Mouse (Mus musculus): ENCODE results near the gene Cradd. TPM values are rescaled to one million over a fixed set of nuclear protein-coding genes. Genes with fewer than 3 reads are reported as not detected.

Gene Cradd
- polyA plus RNA-seq, 1 experiment from 2014 or later = 11.6 TPM

DNA sequence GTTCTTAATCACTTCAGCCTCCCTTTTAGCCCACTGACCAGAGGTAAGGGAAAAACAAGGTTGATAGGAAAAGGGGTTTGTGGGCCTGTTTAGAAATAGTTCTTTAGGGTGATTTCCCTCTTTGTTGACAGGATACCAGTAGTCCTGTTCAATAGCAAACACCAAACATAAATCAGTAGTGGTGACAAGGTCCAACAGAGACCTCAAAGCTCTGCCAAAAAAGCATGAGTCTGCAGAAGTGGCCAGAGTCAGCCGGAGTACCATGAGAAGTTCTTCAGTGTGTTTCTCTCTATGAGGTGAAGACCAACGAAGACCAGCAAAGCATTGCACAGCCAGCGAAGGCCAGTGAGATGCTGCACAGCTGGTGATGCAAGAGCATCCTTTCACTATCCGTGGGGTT is 16.7 kb upstream of the Cradd start:
- Histone ChIP-seq H3K9ac (no peak overlapping the region), H3K4me1 (replicated peaks; ENCODE audit: control insufficient read depth, insufficient read depth, low read length) (0 out of 2 replicates have a peak, but pooled peaks cover 3% of the 10 kb centered on the region), H3K9me3 (ENCODE audit: control insufficient read depth, low read length) (no peaks in the 10 kb centered on the region), H3K27ac (no peak overlapping the region), H3K27me3 (ENCODE audit: control insufficient read depth, insufficient read depth, low read length) (no peaks in the 10 kb centered on the region), H3K4me2 (replicated peaks) (no peak overlapping the region), H3K4me3 (replicated peaks; ENCODE audit: low read length) (no peak overlapping the region), H3K36me3 (replicated peaks; ENCODE audit: control insufficient read depth, insufficient read depth) (no peaks in the 10 kb centered on the region)
- DNase-seq (ENCODE audit: low spot score) (no peak), ATAC-seq (ENCODE audit: low FRiP score) (no peak)
- 89% methylated on average over 4 of the region's 4 CpGs for WGBS

DNA sequence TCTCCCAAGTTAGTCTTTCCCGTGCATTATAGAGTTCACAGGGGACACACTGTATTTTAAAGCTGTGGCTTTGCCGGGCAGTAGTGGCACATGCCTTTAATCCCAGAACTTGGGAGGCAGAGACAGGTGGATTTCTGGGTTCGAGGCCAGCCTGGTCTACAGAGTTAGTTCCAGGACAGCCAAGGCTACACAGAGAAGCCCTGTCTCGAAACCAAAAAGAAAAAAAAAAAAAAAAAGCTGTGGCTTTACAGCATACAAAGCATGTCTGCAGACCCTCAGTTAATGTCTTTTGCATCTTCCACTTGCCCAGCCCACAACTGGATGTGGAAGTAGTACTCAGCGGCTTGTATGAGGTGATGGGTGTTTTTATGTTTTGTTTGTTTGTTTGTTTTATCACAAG is 13.7 kb upstream of the Cradd start:
- ATAC-seq (ENCODE audit: low FRiP score) = no peak
- no peak overlapping the region for H3K9ac ChIP-seq
- H3K9me3 ChIP-seq (ENCODE audit: control insufficient read depth, low read length) = no peaks in the 10 kb centered on the region
- no peak overlapping the region for H3K4me2 ChIP-seq (replicated peaks)
- H3K27me3 ChIP-seq (ENCODE audit: control insufficient read depth, insufficient read depth, low read length) = no peaks in the 10 kb centered on the region; the same call in 1 of the 2 replicates
- no peaks in the 10 kb centered on the region for H3K36me3 ChIP-seq (replicated peaks; ENCODE audit: control insufficient read depth, insufficient read depth)
- DNase-seq (ENCODE audit: low spot score) = no peak
- no peak overlapping the region for H3K4me3 ChIP-seq (replicated peaks; ENCODE audit: low read length)
- H3K27ac ChIP-seq = no peak overlapping the region
- H3K4me1 ChIP-seq (replicated peaks; ENCODE audit: control insufficient read depth, insufficient read depth, low read length) = 0 out of 2 replicates have a peak, but pooled peaks cover 3% of the 10 kb centered on the region
- WGBS = 72% methylated on average over 5 of the region's 5 CpGs

DNA sequence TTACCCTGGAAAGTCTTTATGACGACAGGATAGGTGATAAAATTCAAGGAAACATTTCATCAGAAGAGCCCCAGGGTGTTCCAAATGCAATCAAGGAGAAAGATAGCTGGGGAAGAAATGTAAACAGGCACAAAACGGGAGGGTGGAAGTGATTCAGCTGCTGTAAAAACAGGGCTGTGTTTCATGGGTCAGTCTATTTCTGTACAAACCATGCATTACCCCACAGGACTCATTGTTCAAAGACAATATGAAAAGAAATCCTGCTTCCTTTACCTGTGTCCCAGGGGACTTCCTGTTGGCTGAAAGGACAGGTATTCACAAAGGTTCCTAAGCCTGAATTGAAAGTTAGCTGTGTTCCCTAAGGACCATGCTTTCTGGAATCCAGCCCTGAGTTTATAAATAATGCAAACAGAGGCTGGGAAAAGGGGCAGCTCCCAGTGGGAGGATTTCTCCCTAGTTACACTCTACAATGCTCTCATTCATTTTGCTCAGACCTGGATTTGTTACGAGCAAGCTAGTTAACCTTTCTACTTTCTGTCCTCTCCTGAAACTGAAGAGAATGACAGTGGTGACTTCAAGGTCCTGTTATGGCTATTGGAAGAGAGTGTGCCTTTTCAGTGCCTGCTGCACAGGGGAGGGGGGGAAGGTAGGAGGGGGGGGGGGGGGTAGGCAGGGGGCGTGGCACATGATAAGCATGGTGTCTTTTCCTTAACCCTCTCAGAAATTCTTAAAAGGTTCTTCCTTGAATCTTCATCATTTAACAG is 13.0 kb upstream of the Cradd start:
- no peak for ATAC-seq (ENCODE audit: low FRiP score)
- H3K27ac ChIP-seq = no peak overlapping the region

DNA sequence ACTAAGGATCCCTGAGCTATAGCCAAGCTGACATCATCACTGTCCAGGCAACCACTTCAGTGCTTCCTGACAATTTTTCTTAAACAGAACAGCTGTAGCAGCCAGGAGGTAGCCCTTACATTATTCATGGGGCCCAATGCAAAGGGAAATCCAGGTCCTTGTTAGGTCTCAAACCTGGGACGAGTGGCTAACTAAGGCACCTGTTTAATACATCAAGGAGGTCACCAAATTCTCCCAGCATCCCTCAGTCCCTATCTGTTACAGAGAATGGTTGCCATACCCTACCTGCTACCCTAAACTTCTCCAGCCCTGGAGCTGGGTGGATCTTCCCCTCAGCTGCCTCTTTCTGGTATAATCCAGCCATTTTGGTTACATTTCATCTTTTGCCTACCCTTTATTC is 10.9 kb upstream of the Cradd start:
- Histone ChIP-seq H3K4me2 (replicated peaks) (no peak overlapping the region), H3K4me1 (replicated peaks; ENCODE audit: control insufficient read depth, insufficient read depth, low read length) (0 out of 2 replicates have a peak, but pooled peaks cover 3% of the 10 kb centered on the region), H3K27ac (no peak overlapping the region), H3K27me3 (ENCODE audit: control insufficient read depth, insufficient read depth, low read length) (no peaks in the 10 kb centered on the region; the same call in 1 of the 2 replicates), H3K9ac (no peak overlapping the region), H3K36me3 (replicated peaks; ENCODE audit: control insufficient read depth, insufficient read depth) (no peaks in the 10 kb centered on the region), H3K9me3 (ENCODE audit: control insufficient read depth, low read length) (no peaks in the 10 kb centered on the region), H3K4me3 (replicated peaks; ENCODE audit: low read length) (no peak overlapping the region)
- ATAC-seq (ENCODE audit: low FRiP score) (no peak), DNase-seq (ENCODE audit: low spot score) (no peak)
- WGBS = 70% methylated on average over 1 of the region's 1 CpGs

More for the DNA sequence above, 13.0 kb upstream of the Cradd start:
- 25% methylated on average over 4 of the region's 4 CpGs for WGBS
- H3K4me3 ChIP-seq (replicated peaks; ENCODE audit: low read length) = no peak overlapping the region
- no peak overlapping the region for H3K9ac ChIP-seq
- DNase-seq (ENCODE audit: low spot score) = peak; percentile 32
- H3K36me3 ChIP-seq (replicated peaks; ENCODE audit: control insufficient read depth, insufficient read depth) = no peaks in the 10 kb centered on the region
- no peak overlapping the region for H3K4me2 ChIP-seq (replicated peaks)
- no peaks in the 10 kb centered on the region; the same call in 1 of the 2 replicates for H3K27me3 ChIP-seq (ENCODE audit: control insufficient read depth, insufficient read depth, low read length)
- no peaks in the 10 kb centered on the region for H3K9me3 ChIP-seq (ENCODE audit: control insufficient read depth, low read length)
- H3K4me1 ChIP-seq (replicated peaks; ENCODE audit: control insufficient read depth, insufficient read depth, low read length) = 0 out of 2 replicates have a peak, but pooled peaks cover 3% of the 10 kb centered on the region

DNA sequence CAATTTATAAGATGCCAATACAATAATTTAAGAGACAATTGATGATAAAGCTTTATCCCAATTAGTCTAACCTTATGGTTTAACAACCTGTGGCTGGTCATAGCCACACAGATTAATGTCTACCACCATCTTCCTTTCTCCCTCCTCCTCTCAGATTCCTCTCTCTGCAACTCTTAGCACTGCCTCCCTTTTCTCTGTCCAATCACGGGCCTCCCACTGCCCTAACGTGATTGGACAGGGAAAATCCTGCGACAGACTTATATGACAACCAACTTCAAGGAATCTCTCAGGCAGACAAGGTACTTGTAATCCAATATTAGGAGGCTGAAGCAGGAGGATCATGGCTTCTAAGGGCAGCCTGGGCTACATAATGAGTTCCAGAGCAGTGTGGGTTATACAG is 8.7 kb upstream of the Cradd start:
- DNase-seq (ENCODE audit: low spot score) = no peak
- H3K9ac ChIP-seq = no peak overlapping the region
- WGBS = 89% methylated on average over 3 of the region's 3 CpGs

DNA sequence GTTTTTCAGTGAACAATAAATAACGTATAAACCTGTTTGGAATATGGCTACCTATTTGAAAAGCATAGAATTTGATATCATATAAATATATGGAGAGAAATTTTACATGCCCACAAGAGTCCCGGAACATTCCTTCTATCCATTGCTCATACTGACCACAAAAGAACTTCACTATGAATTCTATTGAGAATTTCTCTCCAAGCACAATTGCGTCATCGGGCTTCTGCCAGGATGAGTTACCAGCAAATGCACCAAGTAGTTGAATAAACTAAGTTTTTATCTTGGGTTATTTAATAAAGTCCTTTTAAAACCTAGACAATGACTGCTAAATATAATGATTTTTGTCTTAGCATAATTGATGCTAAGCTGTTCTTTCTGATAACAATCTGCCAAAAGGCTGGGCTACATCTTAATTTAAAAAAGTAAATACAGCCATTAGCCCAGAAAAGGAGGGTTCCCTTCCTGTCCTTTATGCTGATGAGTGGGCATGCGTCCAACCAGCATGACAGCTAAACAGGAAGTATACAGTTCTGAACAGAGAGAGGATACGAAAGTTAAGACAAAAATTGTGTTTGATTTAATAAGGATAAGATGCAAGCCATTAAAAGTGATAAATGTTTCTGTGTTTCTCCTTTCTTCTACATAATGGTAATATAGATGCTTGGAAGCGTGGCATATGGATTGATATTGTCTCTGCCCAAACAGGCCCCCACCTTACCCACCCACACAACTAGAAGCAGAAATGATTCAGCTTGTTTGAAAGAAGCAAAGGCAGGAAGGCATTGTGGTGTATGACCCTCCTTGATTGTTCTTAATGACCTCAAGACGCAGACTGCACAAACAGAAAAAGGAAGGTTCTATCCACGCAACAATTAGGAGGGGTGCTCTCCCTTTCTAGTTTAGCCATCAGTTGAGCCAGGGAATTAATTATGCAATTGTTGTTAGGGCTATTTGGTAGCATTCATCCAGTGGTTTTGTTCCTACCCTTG is 6.7 kb upstream of the Cradd start:
- DNase-seq (ENCODE audit: low spot score) (no peak), ATAC-seq (ENCODE audit: low FRiP score) (no peak)
- Histone ChIP-seq H3K4me2 (replicated peaks) (no peak overlapping the region), H3K9ac (no peak overlapping the region), H3K4me1 (replicated peaks; ENCODE audit: control insufficient read depth, insufficient read depth, low read length) (no peaks in the 10 kb centered on the region), H3K27me3 (ENCODE audit: control insufficient read depth, insufficient read depth, low read length) (no peaks in the 10 kb centered on the region; the same call in 1 of the 2 replicates), H3K9me3 (ENCODE audit: control insufficient read depth, low read length) (no peaks in the 10 kb centered on the region), H3K4me3 (replicated peaks; ENCODE audit: low read length) (no peak overlapping the region), H3K36me3 (replicated peaks; ENCODE audit: control insufficient read depth, insufficient read depth) (no peaks in the 10 kb centered on the region), H3K27ac (no peak overlapping the region)
- WGBS = 59% methylated on average over 9 of the region's 9 CpGs

More for the DNA sequence above, 8.7 kb upstream of the Cradd start:
- H3K4me3 ChIP-seq (replicated peaks; ENCODE audit: low read length) = no peak overlapping the region
- H3K27ac ChIP-seq = no peak overlapping the region
- H3K27me3 ChIP-seq (ENCODE audit: control insufficient read depth, insufficient read depth, low read length) = no peaks in the 10 kb centered on the region; the same call in 1 of the 2 replicates
- no peaks in the 10 kb centered on the region for H3K9me3 ChIP-seq (ENCODE audit: control insufficient read depth, low read length)
- H3K36me3 ChIP-seq (replicated peaks; ENCODE audit: control insufficient read depth, insufficient read depth) = no peaks in the 10 kb centered on the region
- H3K4me1 ChIP-seq (replicated peaks; ENCODE audit: control insufficient read depth, insufficient read depth, low read length) = 0 out of 2 replicates have a peak, but pooled peaks cover 3% of the 10 kb centered on the region
- ATAC-seq (ENCODE audit: low FRiP score) = no peak
- no peak overlapping the region for H3K4me2 ChIP-seq (replicated peaks)

DNA sequence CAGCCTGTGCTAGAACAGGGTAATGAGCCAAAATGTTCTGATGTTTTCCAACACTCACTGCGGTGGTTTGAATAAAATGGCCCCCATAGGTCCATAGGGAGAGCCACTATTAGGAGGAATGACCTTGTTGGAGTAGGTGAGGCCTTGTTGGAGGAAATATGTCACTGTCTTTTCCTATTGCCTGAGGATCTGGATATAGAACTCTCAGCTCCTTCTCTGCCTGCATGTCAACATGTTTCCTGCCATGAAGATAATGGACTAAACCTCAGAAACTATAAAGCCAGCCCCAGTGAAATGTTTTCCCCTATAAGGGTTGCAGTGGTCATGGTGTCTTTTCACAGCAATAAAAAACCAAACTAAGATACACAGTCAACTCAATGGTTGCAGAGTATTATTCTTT is 6.0 kb upstream of the Cradd start:
- Histone ChIP-seq H3K27me3 (ENCODE audit: control insufficient read depth, insufficient read depth, low read length) (no peaks in the 10 kb centered on the region), H3K9ac (no peak overlapping the region), H3K4me1 (replicated peaks; ENCODE audit: control insufficient read depth, insufficient read depth, low read length) (no peaks in the 10 kb centered on the region), H3K9me3 (ENCODE audit: control insufficient read depth, low read length) (no peaks in the 10 kb centered on the region), H3K4me2 (replicated peaks) (no peak overlapping the region), H3K36me3 (replicated peaks; ENCODE audit: control insufficient read depth, insufficient read depth) (no peaks in the 10 kb centered on the region), H3K4me3 (replicated peaks; ENCODE audit: low read length) (no peak overlapping the region), H3K27ac (no peak overlapping the region)
- 92% methylated on average over 1 of the region's 1 CpGs for WGBS
- ATAC-seq (ENCODE audit: low FRiP score) = no peak
- DNase-seq (ENCODE audit: low spot score) = no peak

DNA sequence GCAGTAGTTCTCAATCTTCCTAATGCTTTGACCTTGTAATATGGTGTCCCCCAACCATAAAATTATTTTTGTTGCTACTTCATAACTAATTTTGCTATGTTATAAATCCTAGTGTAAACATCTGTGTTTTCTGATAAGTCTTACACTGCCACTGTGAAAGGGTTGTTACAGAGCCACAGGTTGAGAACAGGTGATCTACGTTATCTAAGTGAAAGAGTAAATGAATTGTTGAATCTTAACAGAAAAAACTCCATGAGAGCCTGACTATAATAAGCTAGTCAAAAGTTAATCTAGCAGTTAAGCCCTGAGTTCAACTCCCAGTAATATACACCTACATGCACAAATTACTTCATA is 322 bp upstream of the Cradd start:
- DNase-seq (ENCODE audit: low spot score) (no peak), ATAC-seq (ENCODE audit: low FRiP score) (no peak; the same call in 1 of the 2 replicates)
- H3K27ac ChIP-seq = no peak overlapping the region
- H3K4me3 ChIP-seq (replicated peaks; ENCODE audit: low read length) = peak overlapping the region; percentile 65; the same call in 1 of the 2 replicates
- no peaks in the 10 kb centered on the region for H3K27me3 ChIP-seq (ENCODE audit: control insufficient read depth, insufficient read depth, low read length)
- no peaks in the 10 kb centered on the region for H3K36me3 ChIP-seq (replicated peaks; ENCODE audit: control insufficient read depth, insufficient read depth)
- peaks cover 13% of the 10 kb centered on the region for H3K4me1 ChIP-seq (replicated peaks; ENCODE audit: control insufficient read depth, insufficient read depth, low read length)
- no peak overlapping the region for H3K9ac ChIP-seq
- H3K9me3 ChIP-seq (ENCODE audit: control insufficient read depth, low read length) = no peaks in the 10 kb centered on the region
- WGBS = 56% methylated on average over 1 of the region's 1 CpGs
- no peak overlapping the region for H3K4me2 ChIP-seq (replicated peaks)

Data from hindbrain, embryonic 14.5 days (tissue).